Mouse (Mus musculus) kidney, adult 11 months (tissue): ENCODE measurements around the gene Myl12a.
"Not testable (repeated sequence)": the region's sequence is repeated elsewhere in the genome, so short reads cannot be mapped to it uniquely, and the experiment has no call there.

ENCODE experiments used
- DNase-seq: peaks from one replicate; pipeline ENCODE4 v3.0.0; 2022

The Myl12a gene

GRCm38 (mm10) chr17:70988337-70988767 lies 14.3 kb downstream of the Myl12a start:
- peak; percentile 43 for DNase-seq

GRCm38 (mm10) chr17:70986831-70987660 lies 15.6 kb downstream of the Myl12a start:
- DNase-seq, result no peak

DNA sequence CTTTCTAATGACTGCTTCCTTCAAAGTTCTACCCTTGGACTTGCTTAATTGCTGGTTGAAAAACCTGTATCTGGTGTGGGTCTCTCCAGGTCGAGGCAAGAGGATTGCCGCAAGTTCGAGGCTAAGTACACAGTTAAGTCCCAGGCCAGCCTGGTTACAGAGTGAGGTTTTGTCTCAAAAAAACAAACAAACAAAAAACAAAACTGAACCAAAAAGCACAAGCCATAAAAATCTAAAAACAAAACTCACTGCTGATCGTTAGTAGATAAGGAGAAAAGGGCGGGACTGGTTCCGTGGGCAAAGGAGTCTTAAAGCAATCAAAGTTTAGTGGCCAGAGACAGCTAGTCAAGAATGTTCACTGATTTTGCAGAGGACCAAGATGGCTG lies 16.3 kb downstream of the Myl12a start:
- no peak for DNase-seq

GRCm38 (mm10) chr17:70985501-70986354 lies 16.9 kb downstream of the Myl12a start:
- no peak for DNase-seq

DNA sequence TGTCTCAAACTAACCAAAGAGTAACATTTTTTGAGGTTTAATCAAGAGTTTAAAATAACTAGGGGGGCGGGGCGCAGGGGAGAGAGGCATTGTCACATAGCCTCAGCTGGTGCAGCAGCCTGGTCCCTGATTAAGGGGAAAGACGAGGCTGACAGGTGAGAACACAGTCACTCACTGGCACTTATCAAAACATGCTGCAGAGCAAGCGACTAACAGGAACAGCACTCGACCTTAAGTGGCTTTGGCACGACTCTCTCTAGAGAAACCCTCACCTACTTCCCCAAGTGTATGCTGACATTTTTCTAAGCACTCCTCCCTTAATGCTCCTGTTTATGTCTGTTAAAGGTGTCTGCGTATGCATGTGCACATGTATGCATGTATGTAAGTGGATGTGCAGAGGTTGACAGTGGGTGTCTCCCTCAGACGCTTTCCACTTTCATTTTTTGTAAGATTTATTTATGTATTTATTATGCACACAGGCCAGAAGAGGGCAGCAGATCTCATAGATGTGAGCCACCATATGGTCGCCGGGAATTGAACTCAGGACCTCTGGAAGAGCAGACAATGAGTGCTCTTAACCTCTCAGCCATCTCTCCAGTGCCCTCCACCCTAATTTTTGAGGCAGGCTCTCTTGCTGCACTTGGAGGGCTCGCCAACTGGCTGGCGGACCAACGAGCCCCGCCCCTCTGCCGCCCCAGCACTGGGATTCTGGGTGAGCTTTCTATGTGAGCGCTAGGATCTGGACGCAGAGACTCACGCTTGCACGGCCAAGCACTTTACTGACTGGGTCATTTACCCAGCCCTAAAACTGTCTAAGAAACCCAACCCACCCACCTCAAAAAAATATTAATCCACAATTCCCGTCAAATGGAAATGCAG lies 23.1 kb downstream of the Myl12a start:
- no peak for DNase-seq

DNA sequence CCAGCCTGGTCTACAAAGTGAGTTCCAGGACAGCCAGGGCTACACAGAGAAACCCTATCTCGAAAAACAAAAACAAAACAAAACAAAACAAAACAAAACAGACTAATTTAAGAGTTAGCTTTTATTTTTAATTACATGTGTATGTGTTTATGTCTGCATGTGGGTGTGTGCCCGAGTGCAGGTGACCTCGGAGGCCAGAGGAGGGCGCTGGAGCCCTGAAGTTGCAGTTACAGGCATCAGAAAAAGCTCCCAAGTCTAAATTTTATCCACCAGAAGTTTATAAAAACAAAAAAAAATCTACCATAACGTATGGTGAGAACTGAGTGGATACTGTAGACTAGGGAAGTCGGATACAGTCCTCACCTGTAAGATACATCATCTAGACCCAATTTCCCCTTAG lies 24.9 kb downstream of the Myl12a start:
- DNase-seq, result no peak

- not testable (repeated sequence) for DNase-seq
These were observed 28.6 kb downstream of the Myl12a start for GRCm38 (mm10) chr17:70974065-70974464.

GRCm38 (mm10) chr17:70973398-70973797 lies 29.3 kb downstream of the Myl12a start:
- no peak for DNase-seq

GRCm38 (mm10) chr17:70971206-70971605 lies 31.5 kb downstream of the Myl12a start:
- no peak for DNase-seq

DNA sequence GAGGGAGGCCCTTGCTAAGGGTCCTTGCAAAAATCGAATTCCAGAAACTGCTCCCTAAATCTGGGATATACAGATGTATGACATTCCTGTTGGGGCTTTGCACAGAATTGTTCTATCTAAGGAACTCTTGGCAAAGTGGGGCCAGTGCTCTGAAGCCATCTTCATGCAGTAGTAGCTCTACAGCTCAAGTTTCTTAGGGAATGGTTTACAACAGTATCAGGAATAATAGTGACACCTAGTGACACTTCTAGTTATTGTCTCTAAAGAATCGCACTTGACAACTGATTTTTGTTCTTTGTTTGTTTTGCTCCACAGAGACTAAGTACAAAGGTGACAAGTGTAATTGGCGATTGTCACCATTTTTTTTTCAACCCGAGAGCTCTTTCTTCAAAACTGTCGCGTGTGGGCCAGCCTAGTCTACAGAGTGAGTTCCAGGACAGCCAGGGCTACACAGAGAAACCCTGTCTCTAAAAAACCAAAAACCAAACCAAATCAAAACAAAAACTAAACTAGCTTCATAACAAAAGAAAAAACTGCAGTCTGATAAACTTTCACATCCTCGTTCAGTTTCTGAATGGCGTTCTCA lies 34.0 kb downstream of the Myl12a start:
- no peak for DNase-seq

- DNase-seq, result no peak
These were observed 35.0 kb downstream of the Myl12a start for GRCm38 (mm10) chr17:70967646-70968045.

DNA sequence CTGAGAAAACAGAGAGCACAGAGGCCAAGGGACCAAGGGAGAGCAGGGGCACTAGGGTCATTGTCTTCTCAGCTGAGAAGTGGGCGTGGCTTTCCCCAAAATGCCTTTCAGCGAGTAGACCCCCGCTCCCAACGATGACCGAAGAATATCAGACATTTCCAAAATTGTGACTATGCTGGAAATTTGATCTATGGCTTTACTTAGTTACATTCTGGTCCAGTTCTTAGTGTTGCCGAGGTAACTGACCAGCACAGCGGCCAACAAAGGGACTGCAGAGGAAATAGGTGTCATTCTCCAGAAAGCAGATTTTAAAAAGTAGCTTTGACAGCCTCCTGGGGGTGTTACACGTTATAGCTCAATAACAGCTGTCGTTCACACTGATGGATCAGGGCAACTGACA lies 35.5 kb downstream of the Myl12a start:
- no peak for DNase-seq

DNA sequence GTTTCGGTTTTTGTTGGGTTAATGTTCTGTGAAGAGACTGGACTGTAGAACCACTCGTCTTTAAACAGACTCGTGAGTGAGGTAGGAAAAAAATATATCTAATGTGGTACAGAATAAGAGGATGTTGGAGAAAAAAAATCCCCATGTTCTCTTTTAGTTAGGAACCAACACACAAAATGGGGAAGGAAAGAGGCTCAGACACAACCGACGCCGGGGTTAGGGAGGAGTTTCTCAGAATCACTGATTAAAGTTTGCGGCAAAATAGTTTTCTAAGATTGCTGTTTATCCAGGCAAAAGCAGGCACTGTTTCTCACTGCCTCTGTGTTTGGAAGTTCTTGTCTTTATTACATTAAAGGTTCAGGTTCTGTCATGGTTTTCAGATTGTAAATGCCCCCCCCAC lies 36.6 kb downstream of the Myl12a start:
- DNase-seq, result no peak

DNA sequence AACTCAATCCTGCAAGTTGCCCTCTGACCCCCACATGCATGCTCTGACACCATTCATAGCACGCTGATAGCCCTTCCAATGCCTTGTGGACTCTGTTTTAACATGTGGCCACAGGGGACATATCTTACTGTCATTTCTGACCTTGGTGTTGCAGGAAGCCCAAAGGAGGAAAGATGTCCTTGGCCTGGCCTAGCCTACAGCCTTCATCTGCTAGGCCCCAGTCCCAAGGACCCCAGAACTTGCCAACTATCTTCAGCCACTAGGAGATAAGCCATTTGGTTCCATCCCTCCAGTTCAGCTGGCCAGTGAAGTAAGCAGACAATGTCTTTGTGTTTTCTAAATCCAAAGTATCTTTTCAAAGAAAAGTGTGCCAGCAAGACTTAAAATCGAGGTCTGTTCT lies 37.4 kb downstream of the Myl12a start:
- no peak for DNase-seq

- DNase-seq, result peak; percentile 88
These were observed 39.1 kb downstream of the Myl12a start for GRCm38 (mm10) chr17:70963546-70963945.

- peak; percentile 11 for DNase-seq
These were observed 51.4 kb downstream of the Myl12a start for GRCm38 (mm10) chr17:70951266-70951665.

- DNase-seq, result no peak
These were observed 53.5 kb downstream of the Myl12a start for GRCm38 (mm10) chr17:70949171-70949570.

GRCm38 (mm10) chr17:70948721-70949120 lies 54.0 kb downstream of the Myl12a start:
- DNase-seq, result no peak

DNA sequence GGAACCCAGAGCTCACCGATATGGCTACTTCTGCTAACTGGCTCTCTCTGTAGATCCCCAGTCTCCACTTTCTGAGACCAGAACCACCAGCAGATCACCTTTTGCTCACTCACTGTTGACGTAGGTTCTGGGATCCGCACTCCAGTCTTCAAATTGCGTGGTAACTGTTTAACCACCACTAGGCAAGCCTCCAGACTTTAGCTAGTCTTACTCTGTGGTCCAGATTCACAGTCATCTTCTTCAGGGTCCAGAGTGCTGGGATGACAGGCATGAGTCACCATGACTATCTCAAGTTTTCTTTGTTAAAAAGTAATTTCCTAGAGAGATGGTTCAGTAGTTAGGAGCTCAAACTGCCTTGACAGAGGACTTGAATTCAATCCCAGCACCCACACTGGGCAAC lies 58.9 kb downstream of the Myl12a start:
- DNase-seq, result peak; percentile 53
